Mouse (Mus musculus): Measurements from ENCODE around the gene Tgfbr3.
"Not testable (repeated sequence)": the region's sequence is repeated elsewhere in the genome, so short reads cannot be mapped to it uniquely, and the experiment has no call there.

Tgfbr3 gene

DNA sequence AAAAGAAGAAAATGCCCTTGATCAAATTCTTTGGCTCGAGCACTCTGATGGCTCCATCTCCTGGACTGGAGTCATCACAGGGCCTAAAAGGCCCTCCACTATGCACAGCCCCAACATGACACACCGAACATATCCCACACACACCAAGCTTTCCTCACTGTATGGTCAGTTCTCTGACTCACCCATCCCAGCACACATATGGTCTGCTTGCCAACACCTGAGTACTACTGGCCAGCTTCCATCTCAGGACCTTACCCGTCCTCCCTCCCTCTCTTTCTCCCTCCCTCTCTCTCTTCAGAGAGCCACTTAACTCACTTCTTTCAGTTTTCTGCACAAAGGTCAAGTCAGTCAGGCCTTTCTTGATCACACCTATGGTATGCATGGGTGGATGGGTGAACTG lies 36.0 kb downstream of the Tgfbr3 start:
- ChIA-PET POLR2A (interaction anchor here in 1 of 4 experiments (1.0 kb wide), 1 partner anchor 14 kb away, joined by 3 read pairs; no protein-coding TSS in a partner anchor), CTCF (interaction anchor here in 1 of 4 experiments (0.6 kb wide), 1 partner anchor 185 kb away, joined by 12 read pairs; no protein-coding TSS in a partner anchor)

GRCm38 (mm10) chr5:107252435-107252834 lies 37.0 kb downstream of the Tgfbr3 start:
- CTCF ChIA-PET = interaction anchor here in 2 of 4 experiments (0.7 to 0.8 kb wide), 2 partner anchors 11 to 242 kb away, joined by 3 read pairs; no protein-coding TSS in a partner anchor

GRCm38 (mm10) chr5:107251751-107252305 lies 37.6 kb downstream of the Tgfbr3 start:
- ChIA-PET CTCF (no interaction called here), POLR2A (interaction anchor here in 1 of 4 experiments (0.5 kb wide), 1 partner anchor 89 kb away, joined by 3 read pairs; no protein-coding TSS in a partner anchor)

More at GRCm38 (mm10) chr5:107252435-107252834, 37.0 kb downstream of the Tgfbr3 start:
- POLR2A ChIA-PET = interaction anchor here in 2 of 4 experiments (0.5 to 1.0 kb wide), 2 partner anchors 13 to 89 kb away, joined by 3 read pairs; no protein-coding TSS in a partner anchor

GRCm38 (mm10) chr5:107250548-107251272 lies 38.7 kb downstream of the Tgfbr3 start:
- ChIA-PET CTCF (interaction anchor here in 3 of 4 experiments (0.6 to 0.7 kb wide), 3 partner anchors 43 to 233 kb away, joined by 3 to 7 read pairs (median 6); no protein-coding TSS in a partner anchor), POLR2A (interaction anchor here in 3 of 4 experiments (0.5 to 1.0 kb wide), 9 partner anchors 9 to 235 kb away, joined by 3 to 6 read pairs (median 3); partner anchors contain the start of gene Tgfbr3 (in 1 of the 3))

- ChIA-PET CTCF (no interaction called here), POLR2A (interaction anchor here in 1 of 4 experiments (0.6 kb wide), 1 partner anchor 15 kb away, joined by 5 read pairs; no protein-coding TSS in a partner anchor)
Observed at GRCm38 (mm10) chr5:107248732-107249131, 40.7 kb downstream of the Tgfbr3 start.

GRCm38 (mm10) chr5:107248302-107248701 lies 41.1 kb downstream of the Tgfbr3 start:
- CTCF ChIA-PET = not testable (repeated sequence)

GRCm38 (mm10) chr5:107247786-107248185 lies 41.6 kb downstream of the Tgfbr3 start:
- CTCF ChIA-PET = interaction anchor here in 1 of 4 experiments (1.0 kb wide), 1 partner anchor 230 kb away, joined by 3 read pairs; no protein-coding TSS in a partner anchor

More at GRCm38 (mm10) chr5:107248302-107248701, 41.1 kb downstream of the Tgfbr3 start:
- POLR2A ChIA-PET = interaction anchor here in 1 of 4 experiments (0.6 kb wide), 1 partner anchor 14 kb away, joined by 5 read pairs; no protein-coding TSS in a partner anchor

DNA sequence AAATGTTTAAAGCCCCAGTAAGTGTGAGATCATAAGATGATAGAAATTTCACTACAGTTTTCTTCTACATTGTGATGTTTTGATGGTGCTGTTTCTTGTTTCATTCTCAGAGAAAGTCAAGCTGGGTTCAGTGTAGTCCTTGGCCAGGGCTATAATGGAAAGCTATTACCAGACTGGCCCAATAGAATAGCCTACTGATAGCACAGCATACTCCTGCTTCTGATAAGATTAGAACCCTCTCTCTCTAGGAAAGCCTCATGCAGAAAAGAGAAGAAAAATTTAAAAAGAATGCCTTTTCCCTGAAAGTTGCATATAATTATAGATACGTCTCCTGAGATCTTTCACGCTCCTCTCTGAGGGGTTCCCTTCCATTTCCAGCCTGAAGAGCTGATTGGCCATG lies 46.0 kb downstream of the Tgfbr3 start:
- ChIA-PET CTCF (interaction anchor here in 1 of 4 experiments (0.6 kb wide), 1 partner anchor 247 kb away, joined by 3 read pairs; no protein-coding TSS in a partner anchor), POLR2A (interaction anchor here in 1 of 4 experiments (1.9 kb wide), 1 partner anchor 25 kb away, joined by 10 read pairs; no protein-coding TSS in a partner anchor)

More at GRCm38 (mm10) chr5:107247786-107248185, 41.6 kb downstream of the Tgfbr3 start:
- POLR2A ChIA-PET = no interaction called here

DNA sequence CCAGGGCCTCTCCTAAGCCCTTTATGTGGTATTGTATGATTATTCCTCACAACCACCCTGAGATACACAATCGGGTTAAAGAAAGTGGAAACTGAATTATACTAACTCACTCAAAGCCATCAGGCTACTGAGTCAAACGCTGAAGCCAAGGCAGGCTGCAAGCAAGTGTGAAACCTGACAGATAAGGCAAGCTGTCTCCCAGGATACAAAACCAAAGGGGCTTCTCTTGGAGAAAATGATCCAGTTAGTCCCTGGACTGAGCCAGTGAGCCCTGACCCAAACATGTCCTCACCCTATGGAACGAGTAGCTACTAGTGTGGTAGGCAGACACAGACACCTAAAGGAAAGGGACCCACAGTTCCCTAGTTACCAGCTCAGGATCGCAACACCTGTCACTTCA lies 46.4 kb downstream of the Tgfbr3 start:
- POLR2A ChIA-PET = interaction anchor here in 1 of 4 experiments (0.6 kb wide), 1 partner anchor 453 kb away, joined by 3 read pairs; no protein-coding TSS in a partner anchor

GRCm38 (mm10) chr5:107240276-107240675 lies 49.2 kb downstream of the Tgfbr3 start:
- CTCF ChIA-PET = interaction anchor here in 1 of 4 experiments (0.7 kb wide), 1 partner anchor 9 kb away, joined by 3 read pairs; no protein-coding TSS in a partner anchor
- POLR2A ChIA-PET = interaction anchor here in 1 of 4 experiments (0.6 to 1.4 kb wide), 2 partner anchors 13 to 238 kb away, joined by 3 read pairs; no protein-coding TSS in a partner anchor

More for the DNA sequence above, 46.4 kb downstream of the Tgfbr3 start:
- CTCF ChIA-PET = interaction anchor here in 1 of 4 experiments (0.6 kb wide), 1 partner anchor 246 kb away, joined by 3 read pairs; no protein-coding TSS in a partner anchor

DNA sequence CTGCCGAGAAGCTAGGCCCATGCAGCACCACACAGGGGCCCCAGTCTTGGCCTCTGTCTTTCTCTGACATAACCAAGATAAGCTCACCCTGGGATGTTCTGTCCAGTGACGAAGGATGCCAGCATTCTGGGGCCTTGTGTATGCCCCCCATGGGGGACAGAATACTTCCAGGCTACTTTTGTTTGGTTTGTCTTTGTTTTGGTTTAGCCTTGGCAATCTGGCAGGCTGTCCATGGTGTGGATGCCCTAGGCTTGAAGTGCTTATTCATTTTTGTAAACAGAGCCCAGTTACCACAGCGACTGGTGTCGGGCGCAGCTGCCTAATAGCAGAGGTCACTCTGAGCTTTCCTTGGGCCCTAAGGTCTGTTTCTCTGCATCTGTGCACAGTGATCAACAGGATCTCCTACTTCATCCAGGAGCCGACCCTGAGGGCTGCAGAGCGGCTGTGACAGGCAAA lies 51.4 kb downstream of the Tgfbr3 start:
- CTCF ChIA-PET = no interaction called here
- POLR2A ChIA-PET = interaction anchor here in 1 of 4 experiments (1.2 kb wide), 1 partner anchor 50 kb away, joined by 3 read pairs; no protein-coding TSS in a partner anchor

GRCm38 (mm10) chr5:107236975-107237374 lies 52.5 kb downstream of the Tgfbr3 start:
- ChIA-PET POLR2A (interaction anchor here in 1 of 4 experiments (0.8 to 1.8 kb wide), 3 partner anchors 11 to 51 kb away, joined by 3 to 7 read pairs (median 3); no protein-coding TSS in a partner anchor), CTCF (interaction anchor here in 1 of 4 experiments (0.6 kb wide), 1 partner anchor 10 kb away, joined by 3 read pairs; no protein-coding TSS in a partner anchor)

- ChIA-PET POLR2A (interaction anchor here in 1 of 4 experiments (1.8 kb wide), 1 partner anchor 10 kb away, joined by 7 read pairs; no protein-coding TSS in a partner anchor), CTCF (interaction anchor here in 1 of 4 experiments (0.6 kb wide), 1 partner anchor 11 kb away, joined by 3 read pairs; no protein-coding TSS in a partner anchor)
Observed at GRCm38 (mm10) chr5:107236039-107236438, 53.4 kb downstream of the Tgfbr3 start.

DNA sequence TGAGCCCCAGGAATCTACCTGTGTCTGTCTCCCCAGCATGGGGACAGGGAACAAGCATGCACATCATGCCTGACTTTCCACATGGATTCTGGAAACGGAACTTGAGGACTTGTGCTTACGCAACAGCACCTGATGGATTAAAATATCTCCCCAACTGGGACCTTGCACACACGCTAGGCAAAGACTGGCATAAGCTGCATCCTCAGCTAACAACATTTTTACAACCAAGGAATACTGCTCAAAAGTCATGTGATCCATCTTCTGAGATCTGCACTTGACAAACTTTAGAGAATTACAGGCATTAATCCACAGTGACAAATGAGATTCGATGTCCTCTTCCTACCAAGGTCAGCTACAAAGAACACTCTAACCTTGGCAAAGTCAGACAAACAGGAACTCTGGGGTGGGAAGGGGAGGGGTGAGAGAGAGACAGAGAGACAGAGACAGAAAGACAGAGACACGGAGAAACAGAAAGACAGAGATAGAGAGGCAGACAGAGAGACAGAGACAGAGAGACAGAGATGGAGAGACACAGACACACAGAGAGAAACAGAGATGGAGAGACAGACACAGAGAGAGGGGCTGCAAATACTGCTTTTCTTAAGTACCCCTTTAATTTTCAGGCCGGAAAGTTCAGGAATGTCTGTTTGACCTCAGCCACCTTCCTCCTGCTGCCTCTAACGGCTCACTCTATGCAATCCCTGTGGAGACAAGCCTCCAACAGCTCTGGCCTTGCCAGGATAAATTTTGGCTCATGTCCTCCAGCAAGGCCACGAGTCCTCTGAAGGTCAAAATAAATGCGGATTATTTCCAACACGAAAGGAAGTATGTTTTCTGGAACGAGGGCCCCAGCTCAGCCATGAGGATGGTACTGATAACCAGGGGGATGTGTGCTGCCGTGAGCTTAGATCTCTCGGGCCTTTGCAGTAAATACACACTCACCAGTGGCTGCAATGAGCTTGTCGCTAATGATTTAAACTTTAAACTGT lies 55.8 kb downstream of the Tgfbr3 start:
- CTCF ChIA-PET = interaction anchor here in 1 of 4 experiments (0.6 kb wide), 1 partner anchor 7 kb away, joined by 6 read pairs; no protein-coding TSS in a partner anchor
- POLR2A ChIA-PET = interaction anchor here in 2 of 4 experiments (0.6 kb wide), 2 partner anchors 15 to 150 kb away, joined by 3 to 5 read pairs; no protein-coding TSS in a partner anchor

DNA sequence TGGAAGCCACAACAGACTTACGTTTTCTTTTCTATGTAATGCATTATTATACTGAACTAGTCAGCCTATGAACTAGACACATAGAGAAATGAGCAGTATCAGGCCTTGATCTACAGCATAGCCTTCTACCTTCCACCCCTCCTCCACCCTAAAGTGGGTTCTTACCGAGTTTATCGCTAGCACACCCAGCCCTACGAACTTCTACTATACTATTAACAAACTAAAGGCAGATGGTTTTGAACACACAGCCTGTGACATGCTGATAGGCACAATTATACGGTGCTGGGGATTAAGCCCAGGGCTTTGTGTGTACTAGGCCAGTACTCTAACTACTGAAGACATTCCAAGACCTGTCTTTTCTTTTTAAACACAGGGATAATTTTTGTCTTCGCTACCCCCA lies 59.2 kb downstream of the Tgfbr3 start:
- ChIA-PET POLR2A (no interaction called here), CTCF (no interaction called here)

GRCm38 (mm10) chr5:107229037-107229436 lies 60.4 kb downstream of the Tgfbr3 start:
- CTCF ChIA-PET = no interaction called here
- POLR2A ChIA-PET = interaction anchor here in 2 of 4 experiments (0.7 kb wide), 2 partner anchors 21 to 769 kb away, joined by 3 to 6 read pairs; no protein-coding TSS in a partner anchor

DNA sequence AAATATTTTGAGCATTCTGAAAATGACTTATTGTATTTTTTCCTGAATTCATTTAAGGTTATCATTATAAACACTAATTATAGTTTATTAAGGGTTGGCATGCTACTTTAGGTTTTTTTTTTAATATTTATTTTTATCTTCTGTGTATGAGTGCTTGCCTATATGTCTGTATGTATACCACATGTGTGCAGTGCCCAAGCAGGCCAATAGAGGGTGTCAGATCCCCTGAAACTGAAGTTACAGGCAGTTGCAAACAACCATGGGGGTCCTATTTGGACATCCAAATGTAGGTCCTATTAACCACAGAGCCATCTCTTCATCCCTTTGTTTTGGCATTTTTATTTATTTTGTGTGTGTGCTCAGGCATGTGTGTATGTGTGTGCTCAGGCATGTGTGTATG lies 61.8 kb downstream of the Tgfbr3 start:
- ChIA-PET POLR2A (no interaction called here), CTCF (no interaction called here)
